Mouse (Mus musculus) monocyte, adult 2 months (primary cell): ENCODE measurements around the gene Crocc.
A peak's percentile ranks its signal among the peaks of the same experiment; 100 is the strongest.

Source experiments
- DNase-seq, 2 experiments: peaks; one replicate each; pipeline ENCODE4 v3.0.0; 2022; ENCODE audit warnings: low spot score in 2 of 2, low read depth in 1 of 2

Crocc gene

DNA sequence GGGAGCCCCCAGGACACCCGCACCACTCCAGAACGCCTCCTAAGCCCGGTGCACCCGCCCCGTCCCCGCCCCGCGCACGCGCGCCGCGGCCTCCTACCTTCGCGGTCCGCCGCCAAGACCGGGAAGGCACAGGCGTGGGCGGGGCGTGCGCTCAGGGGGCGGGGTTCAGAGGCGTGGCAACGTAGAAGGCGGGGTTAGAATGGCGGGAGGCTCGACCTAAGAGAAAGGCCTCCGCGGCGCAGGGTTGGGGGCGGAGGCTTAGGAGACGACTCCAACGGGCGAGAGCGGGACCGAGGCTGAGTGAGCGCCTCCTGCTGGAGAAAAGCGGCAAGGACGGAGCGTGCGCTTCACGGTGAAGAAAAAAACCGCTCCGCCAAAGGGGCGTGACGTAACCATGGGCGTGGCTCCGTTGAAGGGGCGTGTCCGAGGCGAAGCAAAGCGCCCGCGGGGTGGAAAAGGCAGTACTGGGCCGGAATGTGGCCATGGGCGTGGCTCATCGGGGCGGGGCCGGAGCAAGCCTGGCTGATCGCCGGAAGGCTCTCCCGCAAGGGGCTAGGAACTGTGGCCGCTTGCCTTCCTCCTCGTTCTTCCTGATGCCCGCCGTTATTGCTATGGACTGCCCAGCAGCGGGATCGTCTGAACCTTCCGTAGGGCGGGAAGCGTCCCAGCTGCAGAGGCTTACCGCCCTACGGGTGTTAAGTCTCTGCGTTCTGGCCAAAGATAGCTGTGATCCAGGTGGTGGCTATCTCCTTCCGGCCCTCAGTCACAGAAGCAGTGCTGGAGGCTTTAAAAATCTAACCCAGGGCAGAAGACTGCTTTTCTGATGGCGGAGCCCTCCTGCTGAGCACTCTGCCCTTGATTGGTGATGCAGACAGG lies at the start of gene Crocc:
Gene Crocc (minus strand): TSS at position 125 of the 876 bp plus-strand sequence.
- peak; percentile 96 to 97 for DNase-seq

- DNase-seq, result no peak
Measured at GRCm38 (mm10) chr4:141108196-141108732, 47.9 kb upstream of the Crocc start.

DNA sequence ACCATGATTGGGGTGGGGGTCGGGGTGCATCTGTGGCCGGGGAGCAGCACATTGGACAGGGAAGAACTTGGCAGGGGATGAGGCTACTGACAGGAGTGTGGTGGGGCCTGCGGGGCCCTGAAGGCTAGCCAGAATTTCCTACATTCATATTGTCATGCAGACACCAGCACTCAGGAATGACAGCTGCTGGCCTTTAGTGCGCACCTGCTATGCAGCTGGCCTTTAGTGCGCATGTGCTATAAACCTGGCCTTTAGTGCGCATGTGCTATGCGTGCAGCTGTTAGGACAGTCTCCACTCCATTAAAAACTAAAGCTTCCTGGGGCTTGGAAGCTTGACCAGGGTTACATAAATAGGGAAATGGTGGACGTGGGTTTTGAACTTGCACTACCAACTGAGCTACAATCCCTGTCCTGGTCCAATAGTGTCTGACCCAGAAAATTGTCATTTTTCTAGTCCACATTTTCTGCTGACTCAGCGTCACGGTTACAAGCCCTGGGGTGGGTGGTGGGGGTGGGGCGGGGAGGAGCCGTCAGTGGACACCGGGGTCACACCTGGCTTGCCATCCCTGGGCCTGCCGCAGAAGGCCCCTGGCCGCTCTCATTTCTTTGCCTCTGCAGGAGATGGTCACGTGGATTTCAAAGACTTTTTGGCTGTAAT lies 46.3 kb upstream of the Crocc start:
- no peak for DNase-seq

DNA sequence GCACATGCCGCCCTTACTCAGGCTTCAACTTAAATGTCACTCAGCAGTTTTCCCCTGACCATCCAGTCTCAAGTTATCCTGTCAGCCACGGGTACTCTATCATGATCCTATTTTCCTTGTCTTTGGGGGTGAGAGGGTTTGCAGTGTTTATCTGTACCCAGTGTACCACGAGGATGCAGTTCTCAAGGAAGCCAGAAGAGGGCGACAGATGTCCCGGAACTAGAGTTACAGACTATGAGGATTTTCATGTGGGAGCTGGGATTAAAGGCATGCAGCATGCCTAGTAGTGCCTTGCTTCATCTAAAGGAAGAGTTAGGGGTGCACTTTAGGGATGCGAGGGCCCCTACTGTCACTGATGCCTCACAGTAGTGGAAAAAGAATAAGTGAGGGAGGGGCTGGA lies 41.5 kb upstream of the Crocc start:
- DNase-seq, result no peak

DNA sequence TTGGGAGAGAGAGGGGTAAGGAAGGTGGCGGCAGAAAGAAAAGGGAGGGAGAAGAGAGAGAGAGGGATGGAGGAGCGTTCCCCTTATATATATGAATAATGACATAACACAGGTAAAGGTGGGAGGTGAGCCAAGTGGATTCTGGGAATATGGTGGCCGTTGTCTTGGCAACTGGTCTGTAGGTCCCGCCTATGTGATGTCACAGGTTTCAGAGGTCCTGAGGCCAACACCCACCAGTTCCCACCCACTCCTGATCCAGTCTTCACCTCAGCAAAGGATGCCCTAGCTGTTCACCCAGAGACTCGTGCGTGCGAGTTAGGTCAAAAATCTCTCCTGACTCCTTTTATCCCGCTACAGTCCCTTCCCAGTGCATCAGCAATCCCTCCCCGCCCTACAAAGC lies 40.9 kb upstream of the Crocc start:
- no peak for DNase-seq

- no peak for DNase-seq
Measured at GRCm38 (mm10) chr4:141099956-141100355, 39.6 kb upstream of the Crocc start.

- DNase-seq, result no peak
Measured at GRCm38 (mm10) chr4:141098935-141099334, 38.6 kb upstream of the Crocc start.

GRCm38 (mm10) chr4:141096710-141097109 lies 36.4 kb upstream of the Crocc start:
- no peak for DNase-seq

DNA sequence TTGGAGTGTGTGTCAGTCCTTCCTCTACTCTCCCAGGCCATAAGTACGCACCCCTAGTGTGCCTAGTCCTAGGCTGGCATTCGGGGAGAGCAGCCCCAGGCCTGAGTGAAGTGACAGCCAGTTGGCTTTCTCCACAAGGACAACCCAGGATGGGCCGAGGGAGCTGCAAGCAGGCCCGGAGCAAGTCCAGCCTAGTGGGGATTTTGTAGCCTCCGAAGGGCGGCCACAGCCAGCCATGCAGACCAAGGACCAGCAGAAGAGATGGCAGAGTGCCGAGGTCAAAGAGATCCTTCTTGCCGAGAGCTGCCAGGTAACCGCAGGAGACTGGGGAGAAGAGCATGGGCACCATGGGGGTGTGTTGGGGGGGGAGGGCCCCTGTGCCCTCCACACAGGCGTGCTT lies 34.7 kb upstream of the Crocc start:
- DNase-seq, result no peak

DNA sequence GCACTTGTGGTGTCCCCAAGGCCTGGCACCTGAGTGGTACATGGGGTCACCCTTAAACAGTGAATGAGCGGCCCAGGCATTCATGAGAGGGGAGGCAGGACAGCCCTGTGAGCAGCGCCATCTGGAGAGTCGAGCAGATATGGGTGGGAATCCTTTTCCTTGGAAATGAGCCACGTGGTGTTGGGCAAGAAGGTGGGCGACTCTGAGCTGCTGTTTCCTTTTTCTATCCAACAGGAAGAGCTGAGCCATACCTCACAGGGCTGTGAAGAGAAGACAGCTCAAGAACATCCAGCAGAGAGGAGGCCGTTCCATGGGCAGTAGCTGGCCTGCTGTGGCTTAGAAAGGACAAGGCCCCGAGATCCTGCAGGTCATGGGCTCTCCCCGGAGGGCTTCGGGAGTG lies 28.4 kb upstream of the Crocc start:
- no peak for DNase-seq

DNA sequence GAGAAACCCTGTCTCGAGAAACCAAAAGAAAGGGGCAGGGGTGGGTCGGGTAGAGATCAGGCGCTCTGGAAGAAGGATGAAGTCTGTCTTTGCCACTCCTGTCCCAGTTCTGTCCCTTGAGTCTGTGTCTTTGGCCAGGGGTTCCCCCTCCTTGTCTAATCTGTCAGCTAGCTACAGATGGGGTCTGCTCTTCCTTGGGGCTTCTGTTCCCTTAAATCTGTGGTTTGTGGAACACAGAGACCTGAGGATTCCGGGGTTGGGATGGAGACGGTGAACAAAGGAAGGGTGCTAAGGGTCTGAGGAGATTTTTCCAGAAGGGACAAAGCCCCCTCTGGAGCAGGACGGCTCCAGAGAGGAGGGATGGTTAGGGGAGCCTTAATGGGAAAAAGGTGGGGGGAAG lies 27.7 kb upstream of the Crocc start, which contains the start of gene Spata21:
Gene Spata21 (plus strand): TSS at position 301 of the 400 bp plus-strand sequence.
- DNase-seq, result no peak

- no peak for DNase-seq
Measured at GRCm38 (mm10) chr4:141086862-141087261, 26.5 kb upstream of the Crocc start.

DNA sequence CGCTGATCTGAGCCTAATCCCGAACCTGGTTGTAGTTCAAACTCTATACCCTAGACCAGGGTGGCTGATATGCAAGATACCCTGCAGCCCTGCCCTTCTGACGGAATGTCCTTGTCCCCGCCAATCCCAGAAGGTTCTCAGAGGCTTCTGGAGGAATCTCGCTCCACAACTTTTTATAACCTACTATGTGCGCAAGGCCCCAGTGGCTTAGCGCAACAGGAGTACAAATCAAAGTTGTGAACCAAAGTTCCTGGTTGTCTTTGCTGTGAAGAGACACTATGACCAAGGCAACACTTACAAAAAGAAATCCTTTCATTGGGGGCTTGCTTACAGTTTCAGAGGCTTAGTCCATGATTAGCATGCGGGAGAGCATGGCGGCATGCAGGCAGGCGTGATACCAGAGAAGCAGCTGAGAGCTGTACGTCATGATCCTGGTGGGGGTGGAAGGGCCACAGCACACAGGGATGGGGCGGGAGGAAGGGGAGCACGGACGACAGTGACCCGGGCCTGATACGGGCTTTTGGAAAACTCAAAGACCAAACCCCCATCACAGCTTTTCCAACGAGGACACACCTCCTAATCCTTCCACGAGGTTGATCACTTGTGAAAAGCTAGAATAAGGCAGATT lies 18.3 kb upstream of the Crocc start:
- no peak for DNase-seq

- DNase-seq, result peak; percentile 85 to 91
Measured at GRCm38 (mm10) chr4:141077681-141078509, 17.5 kb upstream of the Crocc start, which contains the start of gene Necap2. TSS of gene Necap2 (minus strand) at chr4:141078357.

DNA sequence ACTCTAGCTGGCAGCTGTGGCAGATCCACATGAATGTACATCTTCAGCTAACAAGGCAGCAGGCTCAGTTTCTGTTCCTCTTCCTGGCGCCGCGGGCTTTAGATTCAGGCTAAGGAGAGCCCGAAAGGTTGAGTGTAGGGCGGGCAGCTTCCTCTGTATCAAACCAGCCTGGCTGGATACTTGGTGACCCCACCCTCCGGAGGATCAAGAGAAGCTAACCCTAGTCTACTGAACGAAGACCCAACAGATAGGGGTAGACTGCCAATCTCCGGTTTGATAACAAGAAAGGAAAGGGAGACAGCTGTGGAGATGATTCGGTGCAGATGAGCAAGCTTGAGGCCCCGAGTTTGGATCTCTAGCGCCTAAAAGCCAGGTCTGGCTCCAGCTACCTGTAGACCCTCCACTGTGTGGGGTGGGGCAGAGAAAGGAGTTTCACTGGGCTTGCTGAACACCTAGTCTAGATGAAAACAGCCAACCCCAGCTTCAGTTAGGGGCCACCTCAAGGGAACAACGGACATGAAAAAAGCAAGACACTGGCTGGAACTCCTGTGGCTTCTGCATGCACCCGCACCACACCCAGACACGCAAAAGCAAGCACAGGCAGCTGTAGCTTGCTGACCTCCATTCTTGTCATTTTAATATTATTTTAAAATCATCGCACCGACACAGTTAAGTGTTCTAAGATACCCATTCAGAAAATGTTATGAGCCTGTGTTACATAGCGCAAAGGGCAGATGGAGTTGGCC lies 16.6 kb upstream of the Crocc start:
- DNase-seq, result peak; percentile 77 to 80

DNA sequence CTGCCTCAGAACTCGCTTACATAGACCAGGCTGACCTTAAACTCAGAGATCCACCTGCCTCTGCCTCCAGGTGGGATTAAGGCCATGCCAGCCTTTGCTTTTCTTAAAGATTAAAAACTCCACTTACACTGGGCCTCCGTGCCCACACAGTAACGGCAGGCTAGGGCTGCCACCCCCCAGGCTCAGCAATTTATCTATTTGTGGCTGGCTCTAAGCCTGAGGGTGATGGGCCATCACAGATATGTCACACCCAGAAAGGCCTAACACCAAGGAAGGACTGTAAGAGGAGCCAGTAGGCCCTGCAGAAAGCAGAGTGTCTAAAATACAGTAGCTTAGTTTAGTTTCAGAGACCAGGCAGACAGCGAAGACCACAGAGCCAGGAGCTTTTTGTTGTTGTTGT lies 13.8 kb upstream of the Crocc start:
- no peak for DNase-seq

DNA sequence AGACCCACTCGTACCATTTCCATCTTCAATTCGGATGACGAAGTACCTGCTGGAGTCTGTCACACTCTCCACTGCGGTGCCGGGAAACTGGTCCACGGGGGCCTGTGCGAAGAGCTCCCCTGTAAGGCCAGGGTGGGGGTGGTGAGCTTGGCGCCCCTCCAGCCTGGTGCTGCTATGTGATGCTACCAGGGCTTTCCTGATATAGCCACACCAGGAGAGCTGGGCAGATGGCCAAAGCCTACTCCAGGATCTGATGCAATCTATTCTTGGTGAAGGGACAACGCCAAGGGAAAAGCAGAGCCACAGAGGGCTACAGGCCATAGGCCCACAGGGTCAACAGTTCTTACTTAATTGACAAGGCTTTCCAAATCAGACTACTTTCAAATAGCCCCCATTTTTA lies 13.3 kb upstream of the Crocc start:
- DNase-seq, result no peak

DNA sequence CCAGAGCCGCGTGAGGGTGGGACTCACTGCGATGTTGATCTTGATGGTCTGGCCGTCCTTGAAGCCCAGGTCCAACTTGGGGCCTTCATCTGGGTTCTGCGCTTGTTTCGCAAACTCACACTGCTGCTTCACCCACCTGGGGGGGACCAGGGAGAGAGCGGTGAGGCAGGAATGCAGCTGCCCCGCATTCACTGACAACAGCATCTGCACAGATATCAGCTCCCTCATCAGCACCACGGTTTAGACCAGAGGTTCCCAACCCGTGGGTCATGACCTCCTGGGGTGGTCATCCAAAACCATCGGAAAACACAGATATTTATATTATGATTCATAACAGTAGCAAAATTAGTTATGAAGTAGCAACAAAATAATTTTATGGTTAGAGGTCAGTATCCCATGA lies 12.2 kb upstream of the Crocc start:
- no peak for DNase-seq

GRCm38 (mm10) chr4:141069731-141070130 lies 9.4 kb upstream of the Crocc start:
- no peak for DNase-seq

DNA sequence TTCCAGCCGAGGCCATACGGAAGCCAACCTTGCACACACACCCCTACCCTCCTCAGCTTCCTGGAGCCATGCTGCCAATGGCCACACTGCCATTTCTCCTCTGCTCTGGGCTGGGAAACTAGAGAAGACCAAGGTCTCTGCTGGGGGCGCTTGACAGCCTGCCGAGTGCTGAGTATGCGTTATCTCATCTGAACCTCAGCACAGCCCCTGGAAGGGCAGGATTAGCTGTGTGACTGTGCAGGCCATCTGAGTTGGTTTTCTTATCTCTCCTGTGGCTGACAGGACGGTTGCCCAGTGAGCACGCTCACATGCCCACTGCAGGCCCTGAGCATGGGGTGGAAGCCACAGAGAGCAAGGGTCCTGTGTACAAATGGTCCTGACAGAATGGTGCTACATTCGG lies 8.3 kb upstream of the Crocc start:
- DNase-seq, result no peak
